ENCODE assay signal across 8 mouse cellular contexts in genomic region chr10:80808985-80809632, GRCm38 (mm10). TPM values are rescaled to one million over a fixed set of nuclear protein-coding genes. Genes with fewer than 3 reads are reported as not detected.
DNase-seq lines count a peak whose midpoint lies in the region; ATAC-seq lines count a peak whose summit lies in the region.

No protein-coding gene starts in this region.

- peak; percentile 6 for DNase-seq in adrenal gland, postnatal 14 days
- no peak for DNase-seq in adrenal gland, postnatal 36 days
- no peak for DNase-seq in liver, embryonic 11.5 days (ENCODE audit: low spot score)
- no peak for DNase-seq in liver
- DNase-seq in c-Kit-positive CD71-positive TER-119-positive erythroid progenitor cells, embryonic 14.5 days (ENCODE audit: low spot score), result no peak
- DNase-seq in thymus, postnatal 10 days (ENCODE audit: low spot score in 2 of 2), result no peak

- no peak overlapping the region for H3K27ac ChIP-seq in liver, embryonic 11.5 days (ENCODE audit: low read depth, low read length)
- H3K27ac ChIP-seq in hindbrain, embryonic 13.5 days, result no peak overlapping the region
- H3K27ac ChIP-seq in midbrain, embryonic 16.5 days (ENCODE audit: low read length), result no peak overlapping the region

- no peaks in the 10 kb centered on the region for H3K9me3 ChIP-seq in liver, embryonic 11.5 days (ENCODE audit: control insufficient read depth, low read length)
- no peaks in the 10 kb centered on the region for H3K9me3 ChIP-seq in hindbrain, embryonic 13.5 days
- H3K9me3 ChIP-seq in midbrain, embryonic 16.5 days (replicated peaks; ENCODE audit: control insufficient read depth, low read length, poor library complexity, severe bottlenecking), result no peaks in the 10 kb centered on the region

- H3K36me3 ChIP-seq in liver, embryonic 11.5 days (ENCODE audit: control insufficient read depth, insufficient read depth, low read length), result peaks cover 9% of the 10 kb centered on the region; the same call in 1 of the 2 replicates
- peaks cover 14% of the 10 kb centered on the region for H3K36me3 ChIP-seq in hindbrain, embryonic 13.5 days
- peaks cover 5% of the 10 kb centered on the region; the same call in 1 of the 2 replicates for H3K36me3 ChIP-seq in midbrain, embryonic 16.5 days (ENCODE audit: control insufficient read depth, insufficient read depth, low read length)

- peak overlapping the region; percentile 24 for H3K4me3 ChIP-seq in liver, embryonic 11.5 days (ENCODE audit: low read depth, low read length)
- 0 out of 2 replicates have a peak overlapping the region, but pooled peaks have one; percentile 0 for H3K4me3 ChIP-seq in hindbrain, embryonic 13.5 days
- peak overlapping the region; percentile 9; the same call in 1 of the 2 replicates for H3K4me3 ChIP-seq in midbrain, embryonic 16.5 days (ENCODE audit: low read depth, low read length)

- no peak for ATAC-seq in liver, embryonic 11.5 days (replicated peaks; ENCODE audit: low FRiP score)
- no peak for ATAC-seq in hindbrain, embryonic 13.5 days (ENCODE audit: low FRiP score)
- no peak for ATAC-seq in midbrain, embryonic 16.5 days

- H3K4me2 ChIP-seq in liver, embryonic 11.5 days, result peak overlapping the region; percentile 97
- peak overlapping the region; percentile 35 for H3K4me2 ChIP-seq in hindbrain, embryonic 13.5 days
- H3K4me2 ChIP-seq in midbrain, embryonic 16.5 days (ENCODE audit: low read length), result peak overlapping the region; percentile 37

- H3K27me3 ChIP-seq in liver, embryonic 11.5 days (replicated peaks; ENCODE audit: control insufficient read depth, insufficient read depth, low read length), result peaks cover 44% of the 10 kb centered on the region
- peaks cover 56% of the 10 kb centered on the region for H3K27me3 ChIP-seq in hindbrain, embryonic 13.5 days
- peaks cover 19% of the 10 kb centered on the region for H3K27me3 ChIP-seq in midbrain, embryonic 16.5 days (ENCODE audit: control insufficient read depth, insufficient read depth, low read depth, low read length)

- 10% methylated on average over 15 of the region's 18 CpGs for WGBS in liver, embryonic 11.5 days
- 9% methylated on average over 18 of the region's 18 CpGs for WGBS in hindbrain, embryonic 13.5 days
- WGBS in midbrain, embryonic 16.5 days, result 8% methylated on average over 18 of the region's 18 CpGs

- H3K9ac ChIP-seq in liver, embryonic 11.5 days (ENCODE audit: low read depth, low read length), result peak overlapping the region; percentile 27; the same call in 1 of the 2 replicates
- H3K9ac ChIP-seq in hindbrain, embryonic 13.5 days, result peak overlapping the region; percentile 60
- H3K9ac ChIP-seq in midbrain, embryonic 16.5 days (ENCODE audit: low read depth, low read length), result peak overlapping the region; percentile 39

- H3K4me1 ChIP-seq in liver, embryonic 11.5 days (replicated peaks; ENCODE audit: control insufficient read depth, insufficient read depth, low read length), result peaks cover 52% of the 10 kb centered on the region
- peaks cover 46% of the 10 kb centered on the region for H3K4me1 ChIP-seq in hindbrain, embryonic 13.5 days (replicated peaks)
- peaks cover 27% of the 10 kb centered on the region for H3K4me1 ChIP-seq in midbrain, embryonic 16.5 days (ENCODE audit: control insufficient read depth, insufficient read depth, low read length)

RNA-seq across cellular contexts. Expression of gene Amh, which starts 4.1 kb away (rescaled TPM):
- total RNA-seq in adrenal gland, postnatal 14 days (2021), result 0.74 and 0.94 TPM in 2 replicates
- total RNA-seq in adrenal gland, postnatal 36 days (2021), result under 1 TPM; 0.40 to 0.83 TPM
- polyA plus RNA-seq in liver, embryonic 11.5 days (2014; fragmentation: Nextera tagmentation; extraction: Ambion mirVana), result 0.14 TPM in 1 of 2 replicates, not detected in the other
- polyA plus RNA-seq in hindbrain, embryonic 13.5 days (2015; fragmentation: Nextera tagmentation; extraction: Ambion mirVana), result 0.22 TPM in 1 of 2 replicates, not detected in the other
- polyA plus RNA-seq in midbrain, embryonic 16.5 days (2015; fragmentation: Nextera tagmentation; extraction: Ambion mirVana), result not detected in 2 replicates

RNA-seq across cellular contexts. Expression of gene Jsrp1, which starts 4.2 kb away (rescaled TPM):
- 2.8 and 3.1 TPM in 2 replicates for total RNA-seq in adrenal gland, postnatal 14 days (2021)
- 1 to 10 TPM; 4.7 to 7.2 TPM for total RNA-seq in adrenal gland, postnatal 36 days (2021)
- polyA plus RNA-seq in liver, embryonic 11.5 days (2014; fragmentation: Nextera tagmentation; extraction: Ambion mirVana), result 1.1 and 1.5 TPM in 2 replicates
- polyA plus RNA-seq in hindbrain, embryonic 13.5 days (2015; fragmentation: Nextera tagmentation; extraction: Ambion mirVana), result 0.56 and 0.95 TPM in 2 replicates
- polyA plus RNA-seq in midbrain, embryonic 16.5 days (2015; fragmentation: Nextera tagmentation; extraction: Ambion mirVana), result 0.39 and 0.45 TPM in 2 replicates

RNA-seq across cellular contexts. Expression of gene Plekhj1, which starts 10.7 kb away (rescaled TPM):
- total RNA-seq in adrenal gland, postnatal 14 days (2021), result 59.5 and 71.1 TPM in 2 replicates
- total RNA-seq in adrenal gland, postnatal 36 days (2021), result 10 to 100 TPM; 84.6 to 86.8 TPM
- 178 and 188 TPM in 2 replicates for polyA plus RNA-seq in liver, embryonic 11.5 days (2014; fragmentation: Nextera tagmentation; extraction: Ambion mirVana)
- 128 and 132 TPM in 2 replicates for polyA plus RNA-seq in hindbrain, embryonic 13.5 days (2015; fragmentation: Nextera tagmentation; extraction: Ambion mirVana)
- polyA plus RNA-seq in midbrain, embryonic 16.5 days (2015; fragmentation: Nextera tagmentation; extraction: Ambion mirVana), result 121 and 125 TPM in 2 replicates

RNA-seq across cellular contexts. Expression of gene Sf3a2, which starts 11.1 kb away (rescaled TPM):
- total RNA-seq in adrenal gland, postnatal 14 days (2021), result 47.6 and 52.2 TPM in 2 replicates
- 10 to 100 TPM; 51.4 to 55.6 TPM for total RNA-seq in adrenal gland, postnatal 36 days (2021)
- polyA plus RNA-seq in liver, embryonic 11.5 days (2014; fragmentation: Nextera tagmentation; extraction: Ambion mirVana), result 116 and 121 TPM in 2 replicates
- 55.9 and 61.6 TPM in 2 replicates for polyA plus RNA-seq in hindbrain, embryonic 13.5 days (2015; fragmentation: Nextera tagmentation; extraction: Ambion mirVana)
- polyA plus RNA-seq in midbrain, embryonic 16.5 days (2015; fragmentation: Nextera tagmentation; extraction: Ambion mirVana), result 57.8 and 60.6 TPM in 2 replicates

RNA-seq across cellular contexts. Expression of gene Oaz1, which starts 17.3 kb away (rescaled TPM):
- 734 and 741 TPM in 2 replicates for total RNA-seq in adrenal gland, postnatal 14 days (2021)
- 1,000 to 10,000 TPM in 1 of 2 experiments, 100 to 1,000 TPM in 1; 923 to 1,039 TPM for total RNA-seq in adrenal gland, postnatal 36 days (2021)
- 1,793 and 1,800 TPM in 2 replicates for polyA plus RNA-seq in liver, embryonic 11.5 days (2014; fragmentation: Nextera tagmentation; extraction: Ambion mirVana)
- 1,227 and 1,240 TPM in 2 replicates for polyA plus RNA-seq in hindbrain, embryonic 13.5 days (2015; fragmentation: Nextera tagmentation; extraction: Ambion mirVana)
- polyA plus RNA-seq in midbrain, embryonic 16.5 days (2015; fragmentation: Nextera tagmentation; extraction: Ambion mirVana), result 1,102 and 1,149 TPM in 2 replicates

Comparison
In these comparisons a context has a peak if more than half of its experiments do, and no peak if none do; other contexts are left out.
1. H3K4me2 ChIP-seq: peak in every context shown above with its lines; median percentile 97 in liver, embryonic 11.5 days; 37 in midbrain, embryonic 16.5 days; 35 in hindbrain, embryonic 13.5 days.